Mouse (Mus musculus): Measurements from ENCODE around the gene Mycl.

- TF ChIP-seq CTCF (IDR thresholded peaks at IDR 0.05; ENCODE audit: borderline replicate concordance, insufficient read depth, low read depth, low read length) (no peak), POLR2A (IDR thresholded peaks at IDR 0.05; ENCODE audit: borderline replicate concordance, insufficient read depth, low read length) (no peak)
Observed at GRCm38 (mm10) chr4:123005054-123005966, 9.9 kb downstream of the Mycl start.

Measured in cerebellum, adult 2 months (tissue).